17 mouse cellular contexts compared by ENCODE assay signal in genomic region chr4:82540466-82540990, GRCm38 (mm10).
DNase-seq lines count a peak whose midpoint lies in the region; ATAC-seq lines count a peak whose summit lies in the region.
"Had no signal": no experiment of that assay in that cellular context is flagged by ENCODE, and none has a peak within 500 bp of the region (broad histone marks: within the 10 kb centered on the region; RNA-seq: fewer than 3 reads in every experiment).

No protein-coding gene starts in this region.

- H3K9me3 ChIP-seq in forebrain, embryonic 16.5 days (ENCODE audit: control insufficient read depth, low read length) = no peaks in the 10 kb centered on the region
- H3K9me3 ChIP-seq in forebrain, embryonic 12.5 days = no peaks in the 10 kb centered on the region
- H3K9me3 ChIP-seq in hindbrain, embryonic 14.5 days (ENCODE audit: control insufficient read depth, low read length) = no peaks in the 10 kb centered on the region
- no peaks in the 10 kb centered on the region for H3K9me3 ChIP-seq in hindbrain, embryonic 11.5 days (ENCODE audit: control insufficient read depth, low read length)
- no peaks in the 10 kb centered on the region for H3K9me3 ChIP-seq in lung, embryonic 16.5 days (ENCODE audit: control insufficient read depth, low read length)
- H3K9me3 ChIP-seq: embryonic facial prominence, embryonic 13.5 days; liver, embryonic 13.5 days had no signal

- DNase-seq in hindbrain, embryonic 14.5 days (ENCODE audit: low spot score) = no peak
- DNase-seq in hindbrain, embryonic 11.5 days (ENCODE audit: low spot score) = no peak
- DNase-seq in lung, postnatal 4 days = no peak
- DNase-seq in cerebellum, postnatal 10 days = peak; percentile 22 to 40
- no peak for DNase-seq in left cerebral cortex, adult 18-20 months (ENCODE audit: low spot score in 2 of 2)
- DNase-seq: gastrocnemius, postnatal 14 days; heart, postnatal 10 days; kidney, adult 11 months; kidney, postnatal 10 days; layer of hippocampus, adult 9-11 months; liver, embryonic 13.5 days; midbrain, embryonic 14.5 days; spleen, adult 18-20 months had no signal

- H3K4me1 ChIP-seq in forebrain, embryonic 16.5 days (replicated peaks; ENCODE audit: control insufficient read depth, insufficient read depth, low read length) = peaks cover 68% of the 10 kb centered on the region
- peaks cover 52% of the 10 kb centered on the region for H3K4me1 ChIP-seq in forebrain, embryonic 12.5 days
- peaks cover 18% of the 10 kb centered on the region for H3K4me1 ChIP-seq in hindbrain, embryonic 14.5 days (replicated peaks; ENCODE audit: control insufficient read depth, insufficient read depth, low read length)
- H3K4me1 ChIP-seq in hindbrain, embryonic 11.5 days (replicated peaks; ENCODE audit: control insufficient read depth, insufficient read depth, low read length) = peaks cover 15% of the 10 kb centered on the region
- peaks cover 31% of the 10 kb centered on the region for H3K4me1 ChIP-seq in lung, embryonic 16.5 days (replicated peaks; ENCODE audit: control insufficient read depth, insufficient read depth, low read length)

- H3K4me3 ChIP-seq in forebrain, embryonic 16.5 days (replicated peaks; ENCODE audit: low read length) = peak overlapping the region; percentile 29; the same call in 1 of the 2 replicates
- H3K4me3 ChIP-seq in forebrain, embryonic 12.5 days (replicated peaks) = no peak overlapping the region
- no peak overlapping the region for H3K4me3 ChIP-seq in hindbrain, embryonic 14.5 days (replicated peaks; ENCODE audit: low read length)
- H3K4me3 ChIP-seq in hindbrain, embryonic 11.5 days (ENCODE audit: low read depth, low read length) = no peak overlapping the region
- no peak overlapping the region for H3K4me3 ChIP-seq in lung, embryonic 16.5 days (ENCODE audit: low read length)
- H3K4me3 ChIP-seq: embryonic facial prominence, embryonic 13.5 days; liver, embryonic 13.5 days had no signal

- H3K27me3 ChIP-seq in forebrain, embryonic 16.5 days (replicated peaks; ENCODE audit: control insufficient read depth, insufficient read depth, low read length) = 0 out of 2 replicates have a peak, but pooled peaks cover 2% of the 10 kb centered on the region
- peaks cover 31% of the 10 kb centered on the region for H3K27me3 ChIP-seq in forebrain, embryonic 12.5 days
- H3K27me3 ChIP-seq in hindbrain, embryonic 14.5 days (ENCODE audit: control insufficient read depth, insufficient read depth, low read length) = peaks cover 14% of the 10 kb centered on the region
- peaks cover 26% of the 10 kb centered on the region for H3K27me3 ChIP-seq in hindbrain, embryonic 11.5 days (ENCODE audit: control insufficient read depth, insufficient read depth, low read length)
- no peaks in the 10 kb centered on the region for H3K27me3 ChIP-seq in lung, embryonic 16.5 days (ENCODE audit: control insufficient read depth, insufficient read depth, low read depth, low read length)

- no peak overlapping the region for H3K9ac ChIP-seq in forebrain, embryonic 16.5 days (replicated peaks; ENCODE audit: low read depth, low read length)
- no peak overlapping the region for H3K9ac ChIP-seq in forebrain, embryonic 12.5 days
- H3K9ac ChIP-seq in hindbrain, embryonic 14.5 days = no peak overlapping the region
- no peak overlapping the region for H3K9ac ChIP-seq in hindbrain, embryonic 11.5 days (ENCODE audit: low read depth, low read length)
- no peak overlapping the region for H3K9ac ChIP-seq in lung, embryonic 16.5 days (ENCODE audit: low read length)
- H3K9ac ChIP-seq: embryonic facial prominence, embryonic 13.5 days; liver, embryonic 13.5 days had no signal

- H3K27ac ChIP-seq in forebrain, embryonic 16.5 days (ENCODE audit: low read length) = peak overlapping the region; percentile 88
- H3K27ac ChIP-seq in forebrain, embryonic 12.5 days = no peak overlapping the region
- no peak overlapping the region for H3K27ac ChIP-seq in hindbrain, embryonic 14.5 days
- H3K27ac ChIP-seq in hindbrain, embryonic 11.5 days (ENCODE audit: low read depth, low read length) = no peak overlapping the region
- peak overlapping the region; percentile 23; the same call in 1 of the 2 replicates for H3K27ac ChIP-seq in lung, embryonic 16.5 days (ENCODE audit: low read length)
- H3K27ac ChIP-seq: embryonic facial prominence, embryonic 13.5 days; liver, embryonic 13.5 days had no signal

- ATAC-seq in forebrain, embryonic 16.5 days = no peak
- no peak for ATAC-seq in forebrain, embryonic 12.5 days (ENCODE audit: low FRiP score)
- no peak for ATAC-seq in hindbrain, embryonic 14.5 days (ENCODE audit: low FRiP score)
- no peak for ATAC-seq in hindbrain, embryonic 11.5 days (ENCODE audit: low FRiP score)
- ATAC-seq in lung, embryonic 16.5 days (ENCODE audit: low read depth) = no peak

- 48% methylated on average over 5 of the region's 5 CpGs for WGBS in forebrain, embryonic 16.5 days
- WGBS in forebrain, embryonic 12.5 days = 57% methylated on average over 5 of the region's 5 CpGs
- 59% methylated on average over 5 of the region's 5 CpGs for WGBS in hindbrain, embryonic 14.5 days
- 62% methylated on average over 5 of the region's 5 CpGs for WGBS in hindbrain, embryonic 11.5 days
- 34% methylated on average over 5 of the region's 5 CpGs for whole genome bisulfite sequencing in lung, embryonic 16.5 days

- no peaks in the 10 kb centered on the region for H3K36me3 ChIP-seq in forebrain, embryonic 16.5 days (ENCODE audit: control insufficient read depth, insufficient read depth)
- H3K36me3 ChIP-seq in forebrain, embryonic 12.5 days (replicated peaks) = no peaks in the 10 kb centered on the region
- no peaks in the 10 kb centered on the region for H3K36me3 ChIP-seq in hindbrain, embryonic 14.5 days (replicated peaks; ENCODE audit: control insufficient read depth, insufficient read depth)
- H3K36me3 ChIP-seq in hindbrain, embryonic 11.5 days (ENCODE audit: control insufficient read depth, insufficient read depth, low read length) = no peaks in the 10 kb centered on the region
- no peaks in the 10 kb centered on the region for H3K36me3 ChIP-seq in lung, embryonic 16.5 days (ENCODE audit: control insufficient read depth, insufficient read depth, low read length)
- H3K36me3 ChIP-seq: embryonic facial prominence, embryonic 13.5 days; liver, embryonic 13.5 days had no signal

- peak overlapping the region; percentile 83 for H3K4me2 ChIP-seq in forebrain, embryonic 16.5 days (ENCODE audit: low read length)
- no peak overlapping the region for H3K4me2 ChIP-seq in forebrain, embryonic 12.5 days
- H3K4me2 ChIP-seq in hindbrain, embryonic 14.5 days (replicated peaks) = 0 out of 2 replicates have a peak overlapping the region, but pooled peaks have one; percentile 69
- H3K4me2 ChIP-seq in hindbrain, embryonic 11.5 days (replicated peaks; ENCODE audit: low read depth, low read length) = no peak overlapping the region
- no peak overlapping the region for H3K4me2 ChIP-seq in lung, embryonic 16.5 days (ENCODE audit: low read depth, low read length)
- H3K4me2 ChIP-seq: liver, embryonic 13.5 days had no signal

Comparison
In these comparisons a context has a peak if more than half of its experiments do, and no peak if none do; other contexts are left out.
1. H3K27ac ChIP-seq: peak in forebrain, embryonic 16.5 days (single experiment) and lung, embryonic 16.5 days (single experiment); none in forebrain, embryonic 12.5 days (single experiment), hindbrain, embryonic 14.5 days (single experiment) and hindbrain, embryonic 11.5 days (single experiment).
2. H3K4me2 ChIP-seq: peak in forebrain, embryonic 16.5 days (single experiment) and hindbrain, embryonic 14.5 days (single experiment); none in forebrain, embryonic 12.5 days (single experiment), hindbrain, embryonic 11.5 days (single experiment) and lung, embryonic 16.5 days (single experiment).
3. DNase-seq: peak in cerebellum, postnatal 10 days (2 of 2); none in hindbrain, embryonic 14.5 days (single experiment), hindbrain, embryonic 11.5 days (single experiment), lung, postnatal 4 days (0 of 2) and left cerebral cortex, adult 18-20 months (0 of 2).